Mouse (Mus musculus): ENCODE measurements around the gene Ptprk.

DNA sequence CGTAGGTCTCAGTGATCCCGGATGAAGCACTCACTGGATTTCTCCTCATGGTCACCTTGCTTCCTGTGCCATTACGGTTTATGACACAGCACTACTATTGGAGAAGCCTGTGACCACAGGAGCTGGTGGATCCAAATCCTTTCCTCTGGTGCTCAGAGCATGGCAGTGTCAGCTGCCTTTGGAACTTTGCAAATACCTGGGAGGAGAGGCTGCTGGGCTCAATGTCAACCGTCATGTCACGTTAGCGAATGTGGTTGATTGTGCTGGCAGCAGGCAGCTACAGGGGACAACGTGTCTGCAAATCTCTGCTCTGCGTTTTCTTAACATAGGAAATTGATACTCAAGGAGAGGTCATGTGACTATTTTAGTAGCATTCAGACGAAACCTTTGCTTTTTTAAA lies 55.8 kb downstream of the Ptprk start:
- TF ChIP-seq POLR2A (IDR thresholded peaks at IDR 0.05; ENCODE audit: borderline replicate concordance, insufficient read depth, low read length) (no peak), CTCF (IDR thresholded peaks at IDR 0.05; ENCODE audit: borderline replicate concordance, insufficient read depth, low read depth, low read length) (no peak)

All from cerebellum, adult 2 months (tissue).